Comparison of ENCODE assay signal across 24 mouse cellular contexts in the genomic region with DNA sequence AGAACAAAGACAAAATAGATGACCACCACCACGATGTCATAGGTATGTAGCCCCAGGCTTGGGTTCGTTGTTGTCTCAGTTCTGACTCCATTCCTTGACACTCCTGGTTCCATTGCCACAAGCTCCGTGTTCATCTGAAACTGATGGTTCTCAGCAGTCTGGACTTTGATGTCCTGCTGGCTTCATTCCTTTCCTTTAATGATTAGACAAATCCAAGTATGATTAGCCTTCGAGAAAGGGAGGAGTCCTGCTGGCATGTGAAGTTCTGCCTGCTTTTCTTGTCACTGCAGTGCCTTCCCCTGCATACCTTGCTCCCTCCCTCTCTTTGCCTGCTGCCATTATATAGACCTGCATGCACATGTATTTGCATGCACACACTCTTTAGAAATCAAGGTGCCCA. TPM values are rescaled to one million over a fixed set of nuclear protein-coding genes. Genes with fewer than 3 reads are reported as not detected.
DNase-seq lines count a peak whose midpoint lies in the region; ATAC-seq and TF ChIP-seq lines count a peak whose summit lies in the region.
"Had no signal": no experiment of that assay in that cellular context is flagged by ENCODE, and none has a peak within 500 bp of the region (broad histone marks: within the 10 kb centered on the region; RNA-seq: fewer than 3 reads in every experiment).

No protein-coding gene starts in this region.

- peak overlapping the region; percentile 56; the same call in 1 of the 2 replicates for H3K27ac ChIP-seq in stomach, postnatal 0 days (replicated peaks)
- H3K27ac ChIP-seq: heart, embryonic 10.5 days; limb, embryonic 13.5 days; liver, embryonic 15.5 days; neural tube, embryonic 12.5 days; stomach, embryonic 15.5 days had no signal

- 41% methylated on average over 4 of the region's 4 CpGs for WGBS in stomach, postnatal 0 days

- H3K4me2 ChIP-seq in stomach, postnatal 0 days (replicated peaks; ENCODE audit: low read depth) = no peak overlapping the region
- H3K4me2 ChIP-seq: limb, embryonic 13.5 days; liver, embryonic 15.5 days; midbrain, embryonic 11.5 days; neural tube, embryonic 12.5 days; stomach, embryonic 15.5 days had no signal

- H3K9me3 ChIP-seq in stomach, postnatal 0 days (ENCODE audit: control insufficient read depth, low read length) = no peaks in the 10 kb centered on the region
- H3K9me3 ChIP-seq: heart, embryonic 10.5 days; limb, embryonic 13.5 days; liver, embryonic 15.5 days; neural tube, embryonic 12.5 days; stomach, embryonic 15.5 days had no signal

- peak; percentile 11 for DNase-seq in heart, adult 11 months
- DNase-seq in heart, postnatal 10 days = no peak
- DNase-seq in kidney, adult 8-10 months = peak; percentile 65 to 78
- peak; percentile 55 for DNase-seq in kidney, postnatal 14 days
- DNase-seq in stomach, postnatal 0 days (ENCODE audit: low spot score) = no peak
- DNase-seq in retina, postnatal 1 day = no peak
- DNase-seq in thymus, adult 18-20 months = no peak
- DNase-seq in left cerebral cortex, adult 8-10 months (ENCODE audit: low spot score in 2 of 2) = no peak
- DNase-seq: adrenal gland, postnatal 25 days; cerebellum, adult 11 months; cerebellum, postnatal 14 days; forebrain, postnatal 0 days; gastrocnemius, postnatal 36 days had no signal

- ATAC-seq in stomach, postnatal 0 days (ENCODE audit: low FRiP score, low TSS enrichment) = no peak
- ATAC-seq: forebrain, postnatal 0 days had no signal

- no peak overlapping the region for H3K4me3 ChIP-seq in stomach, postnatal 0 days (ENCODE audit: low read depth, low read length)
- H3K4me3 ChIP-seq: heart, embryonic 10.5 days; limb, embryonic 13.5 days; liver, embryonic 15.5 days; neural tube, embryonic 12.5 days; stomach, embryonic 15.5 days had no signal

- TF ChIP-seq EP300 in stomach, postnatal 0 days (optimal IDR thresholded peaks at IDR 0.05) = no peak

- intact Hi-C loops in heart, postnatal 10 days (cut with DNase I) = no loop called here

- no peaks in the 10 kb centered on the region for H3K4me1 ChIP-seq in stomach, postnatal 0 days (replicated peaks; ENCODE audit: control insufficient read depth, insufficient read depth)
- H3K4me1 ChIP-seq: heart, embryonic 10.5 days; limb, embryonic 13.5 days; liver, embryonic 15.5 days; neural tube, embryonic 12.5 days; stomach, embryonic 15.5 days had no signal

- H3K9ac ChIP-seq in stomach, postnatal 0 days (ENCODE audit: low read length) = no peak overlapping the region
- H3K9ac ChIP-seq: forebrain, postnatal 0 days; limb, embryonic 13.5 days; liver, embryonic 15.5 days; neural tube, embryonic 12.5 days; stomach, embryonic 15.5 days had no signal

- H3K36me3 ChIP-seq in stomach, postnatal 0 days (ENCODE audit: control insufficient read depth, insufficient read depth, low read length) = no peaks in the 10 kb centered on the region
- H3K36me3 ChIP-seq: heart, embryonic 10.5 days; limb, embryonic 13.5 days; liver, embryonic 15.5 days; neural tube, embryonic 12.5 days; stomach, embryonic 15.5 days had no signal

- TF ChIP-seq CTCF in stomach, postnatal 0 days (IDR thresholded peaks at IDR 0.05; ENCODE audit: low read depth) = no peak

- no peaks in the 10 kb centered on the region for H3K27me3 ChIP-seq in stomach, postnatal 0 days (ENCODE audit: control insufficient read depth, insufficient read depth, low read length)
- H3K27me3 ChIP-seq: limb, embryonic 13.5 days; liver, embryonic 15.5 days; neural tube, embryonic 12.5 days; stomach, embryonic 15.5 days had no signal

RNA-seq across cellular contexts. Expression of gene Slc5a9, which starts 4.2 kb away (rescaled TPM):
- not detected for total RNA-seq in heart, postnatal 10 days (2021)
- polyA plus RNA-seq in stomach, postnatal 0 days (2015; fragmentation: Nextera tagmentation; extraction: Ambion mirVana) = 12.2 and 15.4 TPM in 2 replicates
- total RNA-seq in left cerebral cortex, adult 8-10 months (2022) = not detected
- total RNA-seq: adrenal gland, postnatal 25 days; forebrain, postnatal 0 days; monocyte, adult 5-6 weeks had no signal
- polyA plus RNA-seq: heart, postnatal 0 days; hindbrain, embryonic 11.5 days; neural tube, embryonic 12.5 days had no signal

RNA-seq across cellular contexts. Expression of gene Skint8, which starts 20.6 kb away (rescaled TPM):
- not detected for total RNA-seq in heart, postnatal 10 days (2021)
- polyA plus RNA-seq in stomach, postnatal 0 days (2015; fragmentation: Nextera tagmentation; extraction: Ambion mirVana) = 1.2 and 1.6 TPM in 2 replicates
- total RNA-seq in left cerebral cortex, adult 8-10 months (2022) = under 1 TPM in 1 of 4 experiments, not detected in 3; 0.11 TPM
- total RNA-seq: adrenal gland, postnatal 25 days; forebrain, postnatal 0 days; gastrocnemius, postnatal 36 days; monocyte, adult 5-6 weeks had no signal
- polyA plus RNA-seq: forebrain, postnatal 0 days; heart, embryonic 10.5 days; heart, postnatal 0 days; hindbrain, embryonic 11.5 days; limb, embryonic 13.5 days; liver, embryonic 15.5 days; lung, embryonic 16.5 days; midbrain, embryonic 11.5 days; neural tube, embryonic 12.5 days; spleen, adult 2 months had no signal

Comparison
In these comparisons a context has a peak if more than half of its experiments do, and no peak if none do; other contexts are left out.
1. DNase-seq: peak in heart, adult 11 months (single experiment), kidney, adult 8-10 months (2 of 2) and kidney, postnatal 14 days (single experiment); none in heart, postnatal 10 days (0 of 2), stomach, postnatal 0 days (single experiment), retina, postnatal 1 day (single experiment), thymus, adult 18-20 months (0 of 2) and left cerebral cortex, adult 8-10 months (0 of 2).